Mouse (Mus musculus): ENCODE results near the gene Olfr533. TPM values are rescaled to one million over a fixed set of nuclear protein-coding genes. Genes with fewer than 3 reads are reported as not detected.

Gene Olfr533
- polyA plus RNA-seq (2012; rRNA removed) = not detected in 2 replicates

DNA sequence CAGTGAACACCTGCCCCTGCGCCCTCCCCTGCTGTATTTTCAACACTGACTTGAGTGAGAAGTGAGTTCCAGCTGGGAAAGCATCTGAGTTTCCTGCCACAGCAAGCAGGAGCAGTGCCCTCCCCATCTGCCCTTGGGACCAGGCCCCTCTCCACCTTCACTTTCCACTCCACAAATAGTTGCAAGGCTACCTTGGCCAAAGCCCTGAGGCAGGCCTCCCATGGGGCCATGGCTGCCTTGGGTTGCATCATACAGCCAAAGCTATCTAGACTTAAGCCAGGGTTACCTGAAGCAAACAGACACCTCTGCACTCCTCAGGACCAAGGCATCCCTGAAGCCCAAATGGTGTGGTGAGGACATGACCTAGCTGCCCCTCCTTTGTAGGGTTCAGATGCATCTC, at the start of gene Olfr533:
TSS of gene Olfr533 (plus strand) at position 301 of the 400 bp plus-strand sequence.

GRCm38 (mm10) chr7:140421539-140421938, 41.6 kb upstream of the Olfr533 start, which contains the start of gene Olfr532:
Olfr532 (minus strand) TSS chr7:140421639.

GRCm38 (mm10) chr7:140483916-140484315, 20.7 kb downstream of the Olfr533 start, which contains the start of gene Olfr535:
Olfr535 (plus strand) TSS chr7:140484216.

DNA sequence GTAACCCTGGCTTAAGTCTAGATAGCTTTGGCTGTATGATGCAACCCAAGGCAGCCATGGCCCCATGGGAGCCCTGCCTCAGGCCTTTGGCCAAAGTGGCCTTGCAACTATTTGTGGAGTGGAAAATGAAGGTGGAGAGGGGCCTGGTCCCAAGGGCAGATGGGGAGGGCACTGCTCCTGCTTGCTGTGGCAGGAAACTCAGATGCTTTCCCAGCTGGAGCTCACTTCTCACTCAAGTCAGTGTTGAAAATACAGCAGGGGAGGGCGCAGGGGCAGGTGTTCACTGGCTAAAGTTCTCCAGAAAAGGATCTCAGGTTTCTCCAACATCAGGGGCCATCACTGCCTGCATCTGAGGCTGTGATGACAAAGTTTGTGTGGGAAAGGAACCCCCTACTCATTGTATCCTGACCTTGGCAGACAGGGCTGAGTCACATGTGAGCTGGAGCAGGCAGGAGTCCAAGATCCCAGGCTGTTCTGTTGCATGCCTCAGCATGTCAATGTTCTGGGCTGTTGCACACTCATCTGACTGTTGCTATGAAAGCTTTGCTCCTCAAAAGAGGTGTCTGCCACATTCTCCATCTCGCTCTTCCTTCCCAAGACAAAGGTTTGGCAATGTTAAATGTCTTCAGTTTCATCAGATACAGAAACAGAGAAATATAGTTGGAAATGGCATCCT, 44.3 kb downstream of the Olfr533 start, which contains the start of gene Olfr536:
TSS of gene Olfr536 (minus strand) at position 51 of the 676 bp plus-strand sequence.

Other genes starting within 250 kb of the Olfr533 start
- 0.13 and 0.28 TPM in 2 replicates for gene Cd163l1, start 245.1 kb upstream of the Olfr533 start, polyA plus RNA-seq (2012; rRNA removed)
- gene 5830411N06Rik, start 216.1 kb upstream of the Olfr533 start, polyA plus RNA-seq (2012; rRNA removed) = not detected in 2 replicates
- gene Olfr525, start 142.5 kb upstream of the Olfr533 start, polyA plus RNA-seq (2012; rRNA removed) = not detected in 2 replicates
- gene Olfr527, start 129.4 kb upstream of the Olfr533 start, polyA plus RNA-seq (2012; rRNA removed) = not detected in 2 replicates
- not detected in 2 replicates for gene Olfr60, start 101.7 kb upstream of the Olfr533 start, polyA plus RNA-seq (2012; rRNA removed)
- not detected in 2 replicates for gene Olfr530, start 87.0 kb upstream of the Olfr533 start, polyA plus RNA-seq (2012; rRNA removed)
- not detected in 2 replicates for gene Olfr531, start 60.5 kb upstream of the Olfr533 start, polyA plus RNA-seq (2012; rRNA removed)
- not detected in 2 replicates for gene Olfr532, start 41.7 kb upstream of the Olfr533 start, polyA plus RNA-seq (2012; rRNA removed)
- gene Olfr535, start 20.8 kb downstream of the Olfr533 start, polyA plus RNA-seq (2012; rRNA removed) = not detected in 2 replicates
- gene Olfr536, start 44.0 kb downstream of the Olfr533 start, polyA plus RNA-seq (2012; rRNA removed) = not detected in 2 replicates
- gene Olfr538, start 104.5 kb downstream of the Olfr533 start, polyA plus RNA-seq (2012; rRNA removed) = not detected in 2 replicates
- not detected in 2 replicates for gene Olfr46, start 137.9 kb downstream of the Olfr533 start, polyA plus RNA-seq (2012; rRNA removed)
- gene Olfr61, start 165.6 kb downstream of the Olfr533 start, polyA plus RNA-seq (2012; rRNA removed) = not detected in 2 replicates
- not detected in 2 replicates for gene Olfr53, start 183.1 kb downstream of the Olfr533 start, polyA plus RNA-seq (2012; rRNA removed)
- gene Olfr539, start 196.6 kb downstream of the Olfr533 start, polyA plus RNA-seq (2012; rRNA removed) = not detected in 2 replicates
- not detected in 2 replicates for gene Olfr45, start 218.6 kb downstream of the Olfr533 start, polyA plus RNA-seq (2012; rRNA removed)
- not detected in 2 replicates for gene Olfr541, start 233.9 kb downstream of the Olfr533 start, polyA plus RNA-seq (2012; rRNA removed)

Data from stomach, adult 2 months (tissue).